Mouse (Mus musculus): ENCODE measurements around the gene Fes. TPM values are rescaled to one million over a fixed set of nuclear protein-coding genes. Genes with fewer than 3 reads are reported as not detected.

Fes gene
- polyA plus RNA-seq, 1 experiment from 2014 or later: 18.3 TPM

GRCm38 (mm10) chr7:80379531-80379930, 8.2 kb downstream of the Fes start:
- H3K4me3 ChIP-seq (ENCODE audit: low read length): no peak overlapping the region
- H3K4me2 ChIP-seq (replicated peaks; ENCODE audit: low read depth, low read length): no peak overlapping the region
- peaks cover 3% of the 10 kb centered on the region; the same call in 1 of the 2 replicates for H3K4me1 ChIP-seq (ENCODE audit: insufficient read depth, low read length)
- ATAC-seq (ENCODE audit: low FRiP score, low TSS enrichment): no peak
- H3K36me3 ChIP-seq (ENCODE audit: insufficient read depth, low read length): peaks cover 14% of the 10 kb centered on the region; the same call in 1 of the 2 replicates
- H3K27ac ChIP-seq (ENCODE audit: low read length): no peak overlapping the region
- H3K9ac ChIP-seq (replicated peaks; ENCODE audit: low read length): no peak overlapping the region
- H3K9me3 ChIP-seq (ENCODE audit: low read length): no peaks in the 10 kb centered on the region
- 64% methylated on average over 13 of the region's 13 CpGs for WGBS
- no peaks in the 10 kb centered on the region for H3K27me3 ChIP-seq (ENCODE audit: insufficient read depth, low read length)

- Histone ChIP-seq H3K27ac (ENCODE audit: low read length) (no peak overlapping the region), H3K27me3 (ENCODE audit: insufficient read depth, low read length) (no peaks in the 10 kb centered on the region), H3K36me3 (ENCODE audit: insufficient read depth, low read length) (peaks cover 6% of the 10 kb centered on the region; the same call in 1 of the 2 replicates), H3K4me2 (replicated peaks; ENCODE audit: low read depth, low read length) (no peak overlapping the region), H3K9me3 (ENCODE audit: low read length) (no peaks in the 10 kb centered on the region), H3K9ac (replicated peaks; ENCODE audit: low read length) (no peak overlapping the region), H3K4me3 (ENCODE audit: low read length) (no peak overlapping the region), H3K4me1 (ENCODE audit: insufficient read depth, low read length) (no peaks in the 10 kb centered on the region; the same call in 1 of the 2 replicates)
- 0 out of 2 replicates have a peak, but pooled peaks have one; percentile 2 for ATAC-seq (ENCODE audit: low FRiP score, low TSS enrichment)
- 28% methylated on average over 6 of the region's 6 CpGs for WGBS
These were observed 10.3 kb downstream of the Fes start for GRCm38 (mm10) chr7:80377471-80377870.

GRCm38 (mm10) chr7:80376192-80376591, 11.6 kb downstream of the Fes start:
- H3K36me3 ChIP-seq (ENCODE audit: insufficient read depth, low read length): 0 out of 2 replicates have a peak, but pooled peaks cover 6% of the 10 kb centered on the region
- H3K9ac ChIP-seq (replicated peaks; ENCODE audit: low read length): no peak overlapping the region
- no peak overlapping the region for H3K27ac ChIP-seq (ENCODE audit: low read length)
- 80% methylated on average over 10 of the region's 10 CpGs for WGBS
- 0 out of 2 replicates have a peak, but pooled peaks cover 4% of the 10 kb centered on the region for H3K4me1 ChIP-seq (ENCODE audit: insufficient read depth, low read length)
- no peak for ATAC-seq (ENCODE audit: low FRiP score, low TSS enrichment)
- no peaks in the 10 kb centered on the region for H3K9me3 ChIP-seq (ENCODE audit: low read length)
- H3K4me2 ChIP-seq (replicated peaks; ENCODE audit: low read depth, low read length): no peak overlapping the region
- H3K4me3 ChIP-seq (ENCODE audit: low read length): no peak overlapping the region
- no peaks in the 10 kb centered on the region for H3K27me3 ChIP-seq (ENCODE audit: insufficient read depth, low read length)

- 61% methylated on average over 9 of the region's 9 CpGs for WGBS
- no peak overlapping the region for H3K27ac ChIP-seq (ENCODE audit: low read length)
- no peak for ATAC-seq (ENCODE audit: low FRiP score, low TSS enrichment)
- 0 out of 2 replicates have a peak, but pooled peaks cover 6% of the 10 kb centered on the region for H3K36me3 ChIP-seq (ENCODE audit: insufficient read depth, low read length)
- no peaks in the 10 kb centered on the region for H3K9me3 ChIP-seq (ENCODE audit: low read length)
- no peaks in the 10 kb centered on the region for H3K27me3 ChIP-seq (ENCODE audit: insufficient read depth, low read length)
- H3K4me3 ChIP-seq (ENCODE audit: low read length): no peak overlapping the region
- H3K9ac ChIP-seq (replicated peaks; ENCODE audit: low read length): no peak overlapping the region
- H3K4me2 ChIP-seq (replicated peaks; ENCODE audit: low read depth, low read length): no peak overlapping the region
- 0 out of 2 replicates have a peak, but pooled peaks cover 4% of the 10 kb centered on the region for H3K4me1 ChIP-seq (ENCODE audit: insufficient read depth, low read length)
These were observed 12.2 kb downstream of the Fes start for GRCm38 (mm10) chr7:80375376-80376039.

GRCm38 (mm10) chr7:80374733-80375132, 13.0 kb downstream of the Fes start:
- Histone ChIP-seq H3K27ac (ENCODE audit: low read length) (no peak overlapping the region), H3K9ac (replicated peaks; ENCODE audit: low read length) (no peak overlapping the region), H3K4me2 (replicated peaks; ENCODE audit: low read depth, low read length) (no peak overlapping the region), H3K9me3 (ENCODE audit: low read length) (no peaks in the 10 kb centered on the region), H3K27me3 (ENCODE audit: insufficient read depth, low read length) (no peaks in the 10 kb centered on the region), H3K4me1 (ENCODE audit: insufficient read depth, low read length) (peaks cover 10% of the 10 kb centered on the region), H3K36me3 (ENCODE audit: insufficient read depth, low read length) (0 out of 2 replicates have a peak, but pooled peaks cover 6% of the 10 kb centered on the region), H3K4me3 (ENCODE audit: low read length) (no peak overlapping the region)
- ATAC-seq (ENCODE audit: low FRiP score, low TSS enrichment): no peak
- 88% methylated on average over 3 of the region's 3 CpGs for WGBS

- H3K4me2 ChIP-seq (replicated peaks; ENCODE audit: low read depth, low read length): no peak overlapping the region
- H3K4me3 ChIP-seq (ENCODE audit: low read length): no peak overlapping the region
- H3K4me1 ChIP-seq (ENCODE audit: insufficient read depth, low read length): peaks cover 15% of the 10 kb centered on the region
- 0 out of 2 replicates have a peak, but pooled peaks cover 3% of the 10 kb centered on the region for H3K36me3 ChIP-seq (ENCODE audit: insufficient read depth, low read length)
- 60% methylated on average over 3 of the region's 3 CpGs for WGBS
- no peak overlapping the region for H3K9ac ChIP-seq (replicated peaks; ENCODE audit: low read length)
- no peak overlapping the region for H3K27ac ChIP-seq (ENCODE audit: low read length)
- H3K27me3 ChIP-seq (ENCODE audit: insufficient read depth, low read length): no peaks in the 10 kb centered on the region
- no peak for ATAC-seq (ENCODE audit: low FRiP score, low TSS enrichment)
- H3K9me3 ChIP-seq (ENCODE audit: low read length): no peaks in the 10 kb centered on the region
These were observed 13.5 kb downstream of the Fes start for GRCm38 (mm10) chr7:80374280-80374679.

- Histone ChIP-seq H3K27ac (ENCODE audit: low read length) (no peak overlapping the region), H3K4me1 (ENCODE audit: insufficient read depth, low read length) (peaks cover 19% of the 10 kb centered on the region), H3K4me2 (replicated peaks; ENCODE audit: low read depth, low read length) (no peak overlapping the region), H3K36me3 (ENCODE audit: insufficient read depth, low read length) (0 out of 2 replicates have a peak, but pooled peaks cover 3% of the 10 kb centered on the region), H3K9ac (replicated peaks; ENCODE audit: low read length) (no peak overlapping the region), H3K4me3 (ENCODE audit: low read length) (no peak overlapping the region), H3K9me3 (ENCODE audit: low read length) (no peaks in the 10 kb centered on the region), H3K27me3 (ENCODE audit: insufficient read depth, low read length) (no peaks in the 10 kb centered on the region)
- 85% methylated on average over 12 of the region's 12 CpGs for WGBS
- ATAC-seq (ENCODE audit: low FRiP score, low TSS enrichment): no peak
These were observed 13.9 kb downstream of the Fes start for GRCm38 (mm10) chr7:80373850-80374249.

GRCm38 (mm10) chr7:80373352-80373751, 14.4 kb downstream of the Fes start:
- Histone ChIP-seq H3K9me3 (ENCODE audit: low read length) (no peaks in the 10 kb centered on the region), H3K4me1 (ENCODE audit: insufficient read depth, low read length) (peaks cover 24% of the 10 kb centered on the region), H3K4me3 (ENCODE audit: low read length) (no peak overlapping the region), H3K27me3 (ENCODE audit: insufficient read depth, low read length) (no peaks in the 10 kb centered on the region), H3K4me2 (replicated peaks; ENCODE audit: low read depth, low read length) (no peak overlapping the region), H3K36me3 (ENCODE audit: insufficient read depth, low read length) (no peaks in the 10 kb centered on the region), H3K9ac (replicated peaks; ENCODE audit: low read length) (no peak overlapping the region), H3K27ac (ENCODE audit: low read length) (no peak overlapping the region)
- ATAC-seq (ENCODE audit: low FRiP score, low TSS enrichment): no peak
- WGBS: 76% methylated on average over 4 of the region's 4 CpGs

- Histone ChIP-seq H3K4me2 (replicated peaks; ENCODE audit: low read depth, low read length) (no peak overlapping the region), H3K9ac (replicated peaks; ENCODE audit: low read length) (no peak overlapping the region), H3K4me1 (ENCODE audit: insufficient read depth, low read length) (peaks cover 26% of the 10 kb centered on the region), H3K27ac (ENCODE audit: low read length) (no peak overlapping the region), H3K36me3 (ENCODE audit: insufficient read depth, low read length) (peaks cover 6% of the 10 kb centered on the region; the same call in 1 of the 2 replicates), H3K27me3 (ENCODE audit: insufficient read depth, low read length) (no peaks in the 10 kb centered on the region), H3K4me3 (ENCODE audit: low read length) (no peak overlapping the region), H3K9me3 (ENCODE audit: low read length) (no peaks in the 10 kb centered on the region)
- ATAC-seq (ENCODE audit: low FRiP score, low TSS enrichment): no peak
- WGBS: 58% methylated on average over 2 of the region's 2 CpGs
These were observed 15.1 kb downstream of the Fes start for GRCm38 (mm10) chr7:80372667-80373066.

- Histone ChIP-seq H3K4me2 (replicated peaks; ENCODE audit: low read depth, low read length) (no peak overlapping the region), H3K4me3 (ENCODE audit: low read length) (no peak overlapping the region), H3K9ac (replicated peaks; ENCODE audit: low read length) (no peak overlapping the region), H3K36me3 (ENCODE audit: insufficient read depth, low read length) (peaks cover 9% of the 10 kb centered on the region; the same call in 1 of the 2 replicates), H3K27ac (ENCODE audit: low read length) (no peak overlapping the region), H3K9me3 (ENCODE audit: low read length) (no peaks in the 10 kb centered on the region), H3K27me3 (ENCODE audit: insufficient read depth, low read length) (no peaks in the 10 kb centered on the region), H3K4me1 (ENCODE audit: insufficient read depth, low read length) (peaks cover 26% of the 10 kb centered on the region)
- ATAC-seq (ENCODE audit: low FRiP score, low TSS enrichment): no peak
- WGBS: 90% methylated on average over 3 of the region's 3 CpGs
These were observed 15.6 kb downstream of the Fes start for GRCm38 (mm10) chr7:80372166-80372565.
